Mouse (Mus musculus): ENCODE measurements around the gene Ddx20. TPM values are rescaled to one million over a fixed set of nuclear protein-coding genes. Genes with fewer than 3 reads are reported as not detected.
A peak's percentile ranks its signal among the peaks of the same experiment; 100 is the strongest.

Ddx20 gene
- polyA plus RNA-seq, 1 experiment from 2014 or later, result 25.2 TPM

DNA sequence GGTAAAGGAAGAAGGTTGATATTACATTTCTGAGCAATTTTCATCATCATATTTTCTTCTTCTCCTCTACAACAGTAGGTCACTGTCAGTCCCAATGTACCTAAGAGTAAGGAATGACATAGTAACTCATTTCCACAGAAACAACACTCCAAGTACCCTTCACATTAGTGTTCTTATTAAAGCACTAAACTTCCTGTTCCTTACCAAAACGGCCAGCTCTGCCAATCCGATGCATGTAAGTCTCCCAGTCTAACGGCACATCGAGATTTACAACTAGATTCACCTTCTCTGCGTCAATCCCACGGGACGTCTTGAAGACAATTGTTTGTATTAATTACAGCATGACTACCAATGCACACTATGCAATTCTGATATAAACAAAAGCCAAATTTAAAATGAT is 7.0 kb downstream of the Ddx20 start:
- Histone ChIP-seq H3K4me1 (replicated peaks; ENCODE audit: insufficient read depth, low read length) (no peaks in the 10 kb centered on the region), H3K4me2 (ENCODE audit: low read length) (no peak overlapping the region), H3K9me3 (replicated peaks; ENCODE audit: low read length) (no peaks in the 10 kb centered on the region), H3K27me3 (ENCODE audit: insufficient read depth, low read length) (no peaks in the 10 kb centered on the region), H3K36me3 (ENCODE audit: insufficient read depth, low read length) (peaks cover 43% of the 10 kb centered on the region; the same call in 1 of the 2 replicates), H3K4me3 (replicated peaks; ENCODE audit: low read depth, low read length) (no peak overlapping the region), H3K27ac (no peak overlapping the region), H3K9ac (ENCODE audit: low read depth, low read length) (no peak overlapping the region)
- TF ChIP-seq CTCF (IDR thresholded peaks at IDR 0.05; ENCODE audit: low read depth), result no peak
- DNase-seq (ENCODE audit: low spot score) (no peak), ATAC-seq (replicated peaks; ENCODE audit: low FRiP score, low read depth) (no peak)
- WGBS, result 88% methylated on average over 7 of the region's 7 CpGs

DNA sequence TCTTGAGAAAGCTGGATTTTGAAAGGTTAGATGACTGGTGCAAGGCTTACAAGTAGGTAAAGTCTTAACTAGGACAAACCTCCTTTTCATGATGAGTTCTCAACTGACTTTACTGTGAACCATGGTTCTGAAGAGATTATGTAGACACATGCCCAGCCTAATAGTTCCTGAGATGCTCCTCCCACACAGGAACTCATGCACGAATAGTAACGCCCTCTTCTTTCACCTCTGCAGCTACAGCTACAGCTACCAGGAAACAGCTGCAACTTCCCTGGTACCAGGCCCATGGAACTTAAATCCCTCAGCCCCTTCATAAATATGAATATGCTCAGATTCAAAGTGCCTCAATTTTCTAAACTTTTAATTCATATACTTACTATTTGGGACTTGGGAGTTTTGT is 11.4 kb downstream of the Ddx20 start:
- no peak overlapping the region for H3K4me3 ChIP-seq (replicated peaks; ENCODE audit: low read depth, low read length)
- ATAC-seq (replicated peaks; ENCODE audit: low FRiP score, low read depth) (no peak), DNase-seq (ENCODE audit: low spot score) (peak; percentile 34)
- no peaks in the 10 kb centered on the region for H3K9me3 ChIP-seq (replicated peaks; ENCODE audit: low read length)
- peaks cover 24% of the 10 kb centered on the region; the same call in 1 of the 2 replicates for H3K36me3 ChIP-seq (ENCODE audit: insufficient read depth, low read length)
- 28% methylated on average over 2 of the region's 2 CpGs for WGBS
- no peak overlapping the region for H3K4me2 ChIP-seq (ENCODE audit: low read length)
- no peak for TF ChIP-seq CTCF (IDR thresholded peaks at IDR 0.05; ENCODE audit: low read depth)
- H3K9ac ChIP-seq (ENCODE audit: low read depth, low read length), result no peak overlapping the region
- no peak overlapping the region for H3K27ac ChIP-seq
- no peaks in the 10 kb centered on the region for H3K4me1 ChIP-seq (replicated peaks; ENCODE audit: insufficient read depth, low read length)
- no peaks in the 10 kb centered on the region for H3K27me3 ChIP-seq (ENCODE audit: insufficient read depth, low read length)

GRCm38 (mm10) chr3:105674595-105675218 is 12.7 kb downstream of the Ddx20 start:
- no peaks in the 10 kb centered on the region for H3K4me1 ChIP-seq (replicated peaks; ENCODE audit: insufficient read depth, low read length)
- H3K9me3 ChIP-seq (replicated peaks; ENCODE audit: low read length), result no peaks in the 10 kb centered on the region
- DNase-seq (ENCODE audit: low spot score) (peak; percentile 94), ATAC-seq (replicated peaks; ENCODE audit: low FRiP score, low read depth) (peak; percentile 61; the same call in 1 of the 2 replicates)
- H3K9ac ChIP-seq (ENCODE audit: low read depth, low read length), result no peak overlapping the region
- no peak overlapping the region for H3K4me3 ChIP-seq (replicated peaks; ENCODE audit: low read depth, low read length)
- peak; percentile 97 for TF ChIP-seq CTCF (IDR thresholded peaks at IDR 0.05; ENCODE audit: low read depth)
- H3K36me3 ChIP-seq (ENCODE audit: insufficient read depth, low read length), result peaks cover 16% of the 10 kb centered on the region; the same call in 1 of the 2 replicates
- 20% methylated on average over 7 of the region's 7 CpGs for WGBS
- no peaks in the 10 kb centered on the region for H3K27me3 ChIP-seq (ENCODE audit: insufficient read depth, low read length)
- H3K27ac ChIP-seq, result no peak overlapping the region
- no peak overlapping the region for H3K4me2 ChIP-seq (ENCODE audit: low read length)

DNA sequence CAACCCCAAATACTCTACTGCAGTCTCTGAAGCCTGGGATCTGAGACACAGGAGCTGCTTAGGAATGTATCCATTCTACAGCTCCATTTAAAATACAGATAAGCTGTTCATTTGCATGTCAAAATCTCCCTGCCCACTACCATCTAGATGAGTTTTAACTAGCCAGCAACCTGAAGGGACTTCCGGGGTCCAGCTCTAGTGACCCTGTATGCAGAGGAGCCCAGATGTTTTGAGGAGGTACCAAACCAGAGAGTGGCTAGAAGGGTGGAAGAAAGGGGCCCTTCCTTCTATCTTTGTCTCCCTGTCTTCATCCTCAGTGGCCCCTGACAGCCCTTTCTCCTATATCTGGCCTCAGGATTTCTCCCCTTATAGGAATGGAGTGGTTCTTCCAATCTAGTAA is 16.6 kb downstream of the Ddx20 start:
- no peak for DNase-seq (ENCODE audit: low spot score)

DNA sequence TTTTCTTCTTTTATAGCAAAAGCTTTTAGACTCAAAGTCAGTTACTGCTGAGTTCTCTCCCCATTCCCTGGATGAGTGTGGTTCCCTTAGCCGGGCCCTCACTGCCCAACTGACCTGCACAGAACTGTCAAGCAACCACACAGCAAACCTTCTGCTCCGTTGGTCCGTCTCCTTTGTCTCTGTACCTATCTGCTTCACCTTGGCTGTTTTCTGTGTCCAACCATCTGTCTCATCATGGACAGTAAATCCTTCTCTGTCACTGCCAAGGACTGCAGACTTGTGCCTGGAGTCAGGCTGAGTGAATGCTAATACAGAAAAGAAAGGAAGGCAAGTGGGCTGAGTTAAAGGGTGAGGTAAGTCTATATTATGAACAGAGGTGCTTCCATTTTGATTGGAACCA is 17.6 kb downstream of the Ddx20 start:
- Histone ChIP-seq H3K4me2 (ENCODE audit: low read length) (no peak overlapping the region), H3K27me3 (ENCODE audit: insufficient read depth, low read length) (no peaks in the 10 kb centered on the region), H3K27ac (no peak overlapping the region), H3K9ac (ENCODE audit: low read depth, low read length) (no peak overlapping the region), H3K9me3 (replicated peaks; ENCODE audit: low read length) (no peaks in the 10 kb centered on the region), H3K36me3 (ENCODE audit: insufficient read depth, low read length) (no peaks in the 10 kb centered on the region), H3K4me3 (replicated peaks; ENCODE audit: low read depth, low read length) (no peak overlapping the region), H3K4me1 (replicated peaks; ENCODE audit: insufficient read depth, low read length) (no peaks in the 10 kb centered on the region)
- DNase-seq (ENCODE audit: low spot score) (no peak), ATAC-seq (replicated peaks; ENCODE audit: low FRiP score, low read depth) (no peak)
- 84% methylated on average over 3 of the region's 3 CpGs for WGBS
- no peak for TF ChIP-seq CTCF (IDR thresholded peaks at IDR 0.05; ENCODE audit: low read depth)

More for the DNA sequence above, 16.6 kb downstream of the Ddx20 start:
- Histone ChIP-seq H3K4me1 (replicated peaks; ENCODE audit: insufficient read depth, low read length) (no peaks in the 10 kb centered on the region), H3K9me3 (replicated peaks; ENCODE audit: low read length) (no peaks in the 10 kb centered on the region), H3K4me2 (ENCODE audit: low read length) (no peak overlapping the region), H3K36me3 (ENCODE audit: insufficient read depth, low read length) (no peaks in the 10 kb centered on the region), H3K9ac (ENCODE audit: low read depth, low read length) (no peak overlapping the region), H3K4me3 (replicated peaks; ENCODE audit: low read depth, low read length) (no peak overlapping the region), H3K27ac (no peak overlapping the region), H3K27me3 (ENCODE audit: insufficient read depth, low read length) (no peaks in the 10 kb centered on the region)
- no peak for TF ChIP-seq CTCF (IDR thresholded peaks at IDR 0.05; ENCODE audit: low read depth)
- 100% methylated on average over 1 of the region's 1 CpGs for WGBS
- no peak for ATAC-seq (replicated peaks; ENCODE audit: low FRiP score, low read depth)

DNA sequence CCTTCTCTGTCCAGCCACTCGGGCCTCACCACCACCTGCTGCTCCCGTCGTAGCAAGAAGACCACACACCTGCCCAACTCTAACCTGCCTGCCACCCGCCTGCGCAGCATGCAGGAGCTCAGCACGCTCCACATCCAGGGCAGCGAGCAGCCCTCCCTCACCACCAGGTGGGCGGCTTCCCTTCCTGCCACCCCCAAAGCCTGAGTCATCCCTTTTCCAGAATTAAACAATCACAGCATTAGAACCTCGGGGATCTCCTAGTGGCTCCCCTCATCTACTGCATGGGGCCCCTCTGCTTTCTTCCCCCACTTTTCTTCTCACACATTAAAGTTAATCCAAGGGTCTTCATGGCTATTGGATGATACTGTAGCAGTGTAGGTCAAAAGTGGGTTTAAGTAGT is 19.2 kb downstream of the Ddx20 start:
- Histone ChIP-seq H3K27me3 (ENCODE audit: insufficient read depth, low read length) (no peaks in the 10 kb centered on the region), H3K36me3 (ENCODE audit: insufficient read depth, low read length) (no peaks in the 10 kb centered on the region), H3K27ac (no peak overlapping the region), H3K9me3 (replicated peaks; ENCODE audit: low read length) (no peaks in the 10 kb centered on the region), H3K4me3 (replicated peaks; ENCODE audit: low read depth, low read length) (no peak overlapping the region), H3K4me2 (ENCODE audit: low read length) (no peak overlapping the region), H3K4me1 (replicated peaks; ENCODE audit: insufficient read depth, low read length) (no peaks in the 10 kb centered on the region), H3K9ac (ENCODE audit: low read depth, low read length) (no peak overlapping the region)
- ATAC-seq (replicated peaks; ENCODE audit: low FRiP score, low read depth) (no peak), DNase-seq (ENCODE audit: low spot score) (no peak)
- 52% methylated on average over 9 of the region's 9 CpGs for WGBS
- no peak for TF ChIP-seq CTCF (IDR thresholded peaks at IDR 0.05; ENCODE audit: low read depth)
